Mouse (Mus musculus): ENCODE results near the gene Arfgap3.
"Not testable (repeated sequence)": the region's sequence is repeated elsewhere in the genome, so short reads cannot be mapped to it uniquely, and the experiment has no call there.

GRCm38 (mm10) chr15:83269985-83270384 lies 80.1 kb downstream of the Arfgap3 start:
- not testable (repeated sequence) for TF ChIP-seq POLR2A (IDR thresholded peaks at IDR 0.05; ENCODE audit: extremely low read depth, insufficient read depth, low read length); CTCF (IDR thresholded peaks at IDR 0.05; ENCODE audit: low read depth, low read length)
